Mouse (Mus musculus): ENCODE results near the gene Bcl2l2.

- no peak for TF ChIP-seq CTCF (IDR thresholded peaks at IDR 0.05; ENCODE audit: control insufficient read depth, insufficient read depth, insufficient read length)
- TF ChIP-seq MYOD1 (IDR thresholded peaks at IDR 0.05; ENCODE audit: control insufficient read depth, insufficient read length, low read depth) = no peak
- no peak for TF ChIP-seq USF1 (IDR thresholded peaks at IDR 0.05; ENCODE audit: low read depth)
- no peak for TF ChIP-seq MAX (IDR thresholded peaks at IDR 0.05)
- TF ChIP-seq CEBPB (IDR thresholded peaks at IDR 0.05; ENCODE audit: low read depth) = no peak
- no peak for TF ChIP-seq MYOG (IDR thresholded peaks at IDR 0.05; ENCODE audit: control insufficient read depth, extremely low read depth, insufficient read length)
Measured at GRCm38 (mm10) chr14:54874165-54874564, 9.0 kb upstream of the Bcl2l2 start.

Measured in C2C12 (cell line).